Comparison of ENCODE assay signal across 8 mouse cellular contexts in genomic region chr4:134701934-134702333, GRCm38 (mm10). TPM values are rescaled to one million over a fixed set of nuclear protein-coding genes. Genes with fewer than 3 reads are reported as not detected.
A peak's percentile ranks its signal among the peaks of the same experiment; 100 is the strongest.
DNase-seq lines count a peak whose midpoint lies in the region; ATAC-seq lines count a peak whose summit lies in the region.

No protein-coding gene starts in this region.

- peak; percentile 41; the same call in 1 of the 2 replicates for ATAC-seq in frontal cortex, adult (ENCODE audit: low TSS enrichment)

- 48% methylated on average over 6 of the region's 6 CpGs for WGBS in hindbrain, embryonic 10.5 days

- peak overlapping the region; percentile 72 for H3K4me3 ChIP-seq in hindbrain, embryonic 10.5 days

- peak; percentile 85 for DNase-seq in MN1 (ENCODE audit: low spot score)
- DNase-seq in cerebellum, adult 9-11 months, result peak; percentile 83
- DNase-seq in hindbrain, embryonic 10.5 days (ENCODE audit: low spot score), result peak; percentile 78
- peak; percentile 56 for DNase-seq in layer of hippocampus, adult 9-11 months
- DNase-seq in lung, postnatal 14 days, result peak; percentile 86
- peak; percentile 80 for DNase-seq in retina, postnatal 1 day
- DNase-seq in thymus, postnatal 4 days, result peak; percentile 82

- H3K27me3 ChIP-seq in hindbrain, embryonic 10.5 days (ENCODE audit: insufficient read depth, poor library complexity, severe bottlenecking), result peaks cover 45% of the 10 kb centered on the region

- H3K9me3 ChIP-seq in hindbrain, embryonic 10.5 days, result no peaks in the 10 kb centered on the region

- peak overlapping the region; percentile 66; the same call in 1 of the 2 replicates for H3K27ac ChIP-seq in hindbrain, embryonic 10.5 days

- H3K4me1 ChIP-seq in hindbrain, embryonic 10.5 days (replicated peaks), result peaks cover 47% of the 10 kb centered on the region

- peaks cover 4% of the 10 kb centered on the region; the same call in 1 of the 2 replicates for H3K36me3 ChIP-seq in hindbrain, embryonic 10.5 days

RNA-seq across cellular contexts. Expression of gene Man1c1, which starts 2.2 kb away (rescaled TPM):
- 3.7 and 4.1 TPM in 2 replicates for polyA plus RNA-seq in hindbrain, embryonic 10.5 days (2016; fragmentation: Nextera tagmentation; extraction: Ambion mirVana)

Comparison
In these comparisons a context has a peak if more than half of its experiments do, and no peak if none do; other contexts are left out.
1. Peak in every context shown above with its lines: DNase-seq, ATAC-seq, H3K4me3 ChIP-seq and H3K27ac ChIP-seq.